Mouse (Mus musculus) heart, adult 18-20 months (tissue): ENCODE measurements at regions not wholly inside any gene's neighbourhood (a gene's known extent, or its start where the extent isn't known, plus 50 kb on each side); places are given as distances from the start of the nearest gene placed in this dataset.
A peak's percentile ranks its signal among the peaks of the same experiment; 100 is the strongest.

Experiments
- DNase-seq, 2 experiments: peaks; one replicate each; pipeline ENCODE4 v3.0.0; 2021 to 2022; ENCODE audit warnings: mixed read lengths in 1 of 2

GRCm38 (mm10) chr5:53329591-53329990, 62.7 kb downstream of the Smim20 start:
- no peak for DNase-seq

DNA sequence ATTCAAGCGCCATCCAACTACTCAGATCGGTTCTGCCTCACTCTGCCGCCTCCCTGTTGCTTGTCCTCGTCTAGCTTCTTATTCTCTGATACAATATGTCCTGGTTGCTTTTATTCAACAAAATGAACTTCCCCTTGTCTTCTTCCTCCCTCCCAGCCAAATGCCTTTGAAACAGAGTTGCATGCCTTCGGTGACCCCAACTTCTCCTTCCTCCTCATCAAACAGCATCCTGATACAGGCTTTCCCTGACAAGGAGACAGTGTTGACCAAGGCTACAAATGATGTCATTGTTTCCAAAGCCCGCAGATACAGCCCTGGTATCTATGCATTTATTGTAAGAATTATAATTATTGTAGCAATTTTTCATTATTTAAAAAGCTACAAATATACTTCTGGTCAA, 69.8 kb downstream of the Smim20 start:
- no peak for DNase-seq

DNA sequence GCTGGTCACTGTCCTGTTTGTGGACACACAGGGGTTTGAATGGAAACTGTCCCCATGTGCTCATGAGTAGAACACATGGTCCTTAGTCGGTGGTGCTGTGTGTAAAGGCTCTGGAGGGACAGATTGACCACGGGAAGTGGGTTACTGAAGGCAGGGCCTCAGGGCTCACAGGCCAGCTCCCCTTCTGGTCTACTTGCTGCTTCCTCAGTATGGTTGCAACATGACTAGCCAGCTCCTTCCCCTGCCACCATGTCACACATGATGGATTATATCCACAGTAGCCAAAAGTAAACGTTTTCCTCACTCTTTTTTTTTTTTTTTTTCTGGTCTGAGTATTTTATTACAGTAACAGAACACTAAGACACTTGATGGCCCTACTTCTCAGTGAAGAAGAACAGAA, 70.9 kb downstream of the Smim20 start:
- no peak for DNase-seq

- DNase-seq = no peak
Measured at GRCm38 (mm10) chr5:53345164-53345563, 78.3 kb downstream of the Smim20 start.

DNA sequence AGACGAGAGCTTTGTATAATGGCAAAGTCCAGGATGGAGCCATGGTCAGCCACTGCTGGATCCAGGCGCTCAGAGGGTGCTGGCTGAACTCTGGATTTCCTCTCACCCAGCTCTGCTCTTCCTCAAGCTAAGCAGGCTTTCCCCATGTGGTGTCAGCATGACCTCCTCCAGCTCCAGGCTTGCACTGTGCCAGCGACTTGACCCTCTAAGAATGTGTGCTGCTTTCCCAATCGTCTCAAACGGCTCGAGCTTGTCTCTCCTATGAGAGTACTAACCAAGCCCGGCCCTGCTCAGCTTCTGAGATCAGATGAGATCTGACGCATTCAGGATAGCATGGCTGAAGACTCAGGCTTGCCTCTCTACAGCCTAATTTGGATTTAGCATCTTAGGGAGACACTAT, 79.1 kb downstream of the Smim20 start:
- DNase-seq = peak in 1 of 2 experiments; percentile 61

GRCm38 (mm10) chr5:53346756-53347155, 79.9 kb downstream of the Smim20 start:
- no peak for DNase-seq

- no peak for DNase-seq
Measured at GRCm38 (mm10) chr5:53352852-53353251, 86.0 kb downstream of the Smim20 start.

DNA sequence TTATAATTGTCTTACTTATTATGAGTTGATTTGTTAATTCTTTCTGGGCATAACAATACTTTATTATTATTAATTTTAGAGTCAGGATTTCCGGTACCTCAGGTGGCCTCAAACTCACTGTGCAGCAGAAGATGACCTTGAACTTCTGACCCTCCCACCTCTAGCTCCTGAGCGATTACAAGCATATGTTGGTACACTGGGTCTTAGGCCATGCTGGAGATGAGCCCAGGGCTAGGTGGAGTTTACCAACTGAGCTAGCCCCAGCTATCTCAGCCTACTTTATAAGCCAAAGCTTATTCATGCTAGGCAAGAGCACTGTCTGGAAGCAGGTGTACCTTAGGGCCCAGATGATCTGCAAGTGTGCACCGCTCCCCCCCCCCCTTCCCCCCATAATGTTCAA, 87.4 kb downstream of the Smim20 start:
- no peak for DNase-seq

DNA sequence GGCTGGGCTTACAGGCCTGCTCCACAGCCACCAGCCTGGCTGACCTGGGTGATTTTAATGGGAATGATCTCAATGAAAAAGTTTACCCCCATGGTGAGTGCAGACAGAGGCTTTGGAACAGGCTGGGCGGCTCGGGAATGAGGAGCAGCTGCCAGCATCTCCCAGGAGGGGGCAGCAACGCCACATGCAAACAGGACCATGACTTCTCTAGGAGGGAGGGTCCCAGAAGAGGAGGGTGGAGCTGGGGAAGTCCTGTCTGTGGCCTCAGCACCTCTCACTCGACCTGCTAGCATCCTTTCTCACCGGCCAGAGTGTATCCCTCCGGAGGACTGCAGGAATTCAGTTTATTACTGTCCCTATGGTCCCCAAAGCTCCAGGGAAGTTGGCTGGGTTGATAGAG, 88.2 kb downstream of the Smim20 start:
- DNase-seq = peak; percentile 74 to 92

GRCm38 (mm10) chr5:53357086-53357608, 90.3 kb downstream of the Smim20 start:
- no peak for DNase-seq

DNA sequence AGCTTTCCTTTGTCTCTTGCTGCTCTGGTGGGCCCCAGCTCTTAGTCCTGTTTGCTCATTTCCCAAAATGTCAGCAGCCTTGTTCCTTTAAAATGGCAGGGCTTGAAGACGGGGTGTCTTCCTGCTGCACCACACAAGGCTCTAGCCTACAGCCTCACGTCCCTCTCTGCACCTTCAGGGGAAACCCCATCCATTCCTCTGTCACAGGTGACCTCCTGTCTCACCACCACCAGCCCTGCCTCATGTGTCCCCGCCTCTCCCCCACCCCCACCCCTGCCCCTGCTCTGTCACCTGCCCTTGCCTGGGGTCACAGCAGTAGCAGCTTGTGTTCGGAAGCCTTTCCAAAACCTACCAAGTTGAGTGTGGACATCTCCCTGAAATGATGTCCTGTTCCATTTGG, 91.3 kb downstream of the Smim20 start:
- no peak for DNase-seq

DNA sequence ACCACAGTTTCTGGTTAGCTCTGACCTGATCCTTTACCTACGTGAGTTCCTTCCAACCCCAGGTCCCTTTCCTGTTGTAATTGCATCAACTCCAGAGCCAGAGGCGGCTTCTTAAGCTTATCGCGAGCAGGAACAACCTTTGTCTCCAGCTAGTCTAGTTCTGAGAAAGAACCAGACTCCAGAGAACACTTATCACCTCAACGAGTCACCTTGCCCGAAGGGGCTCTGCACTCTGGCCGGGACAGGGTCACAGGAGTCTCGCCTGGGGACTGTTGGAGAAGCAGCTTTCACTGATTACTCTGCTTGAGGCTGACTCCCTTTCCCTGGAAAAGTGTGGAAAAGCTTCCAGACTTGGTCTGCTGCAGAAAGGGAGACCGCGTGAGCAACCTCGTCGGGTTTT, 93.0 kb downstream of the Smim20 start:
- no peak for DNase-seq

GRCm38 (mm10) chr5:53361295-53361694, 94.4 kb downstream of the Smim20 start:
- peak in 1 of 2 experiments; percentile 43 for DNase-seq

- DNase-seq = no peak
Measured at GRCm38 (mm10) chr5:53363898-53364297, 97.0 kb downstream of the Smim20 start.

GRCm38 (mm10) chr5:53366882-53367561, 98.9 kb upstream of the Rbpj start:
- no peak for DNase-seq

GRCm38 (mm10) chr5:53370272-53370671, 95.7 kb upstream of the Rbpj start:
- DNase-seq = no peak

DNA sequence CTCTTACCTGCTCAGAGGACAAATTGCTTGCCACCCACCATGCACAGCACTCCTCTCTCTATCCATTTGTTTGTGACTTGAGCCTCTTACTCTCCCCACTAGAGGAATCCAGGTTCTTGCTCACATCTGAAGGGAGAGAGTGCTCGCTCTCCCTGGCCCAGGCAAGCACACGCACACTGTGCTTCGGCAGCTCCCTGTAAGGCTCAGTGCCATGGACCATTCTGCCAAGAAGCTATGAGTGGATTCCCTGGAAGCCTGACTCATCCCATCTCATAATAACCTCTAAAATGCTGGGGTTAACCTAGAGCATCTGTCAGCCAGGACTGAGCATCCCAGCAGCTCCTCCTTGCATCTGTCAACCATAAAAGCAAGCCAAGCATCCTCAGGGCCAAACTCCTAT, 94.3 kb upstream of the Rbpj start:
- DNase-seq = peak; percentile 61 to 69

GRCm38 (mm10) chr5:53373315-53373714, 92.6 kb upstream of the Rbpj start:
- no peak for DNase-seq

DNA sequence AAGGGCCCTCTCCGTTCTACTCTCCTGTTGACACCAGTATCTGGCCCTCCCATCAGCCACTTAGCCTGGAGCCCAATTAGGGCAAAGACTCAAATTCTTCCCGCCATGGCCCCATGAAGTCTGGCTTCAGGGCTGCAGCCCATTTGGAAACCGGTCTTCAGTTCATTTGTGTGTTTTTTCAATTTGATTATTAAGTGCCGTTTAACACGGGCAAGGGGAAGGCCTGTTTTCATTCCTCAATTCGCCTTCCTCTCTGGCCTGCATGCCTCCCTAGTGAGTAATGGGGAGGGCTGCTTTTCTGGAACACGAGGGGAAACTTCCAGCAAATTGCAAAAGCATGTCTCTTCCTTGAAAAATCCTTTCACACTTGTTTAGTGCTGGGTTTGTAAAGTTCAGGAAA, 89.1 kb upstream of the Rbpj start:
- DNase-seq = peak; percentile 61 to 75

DNA sequence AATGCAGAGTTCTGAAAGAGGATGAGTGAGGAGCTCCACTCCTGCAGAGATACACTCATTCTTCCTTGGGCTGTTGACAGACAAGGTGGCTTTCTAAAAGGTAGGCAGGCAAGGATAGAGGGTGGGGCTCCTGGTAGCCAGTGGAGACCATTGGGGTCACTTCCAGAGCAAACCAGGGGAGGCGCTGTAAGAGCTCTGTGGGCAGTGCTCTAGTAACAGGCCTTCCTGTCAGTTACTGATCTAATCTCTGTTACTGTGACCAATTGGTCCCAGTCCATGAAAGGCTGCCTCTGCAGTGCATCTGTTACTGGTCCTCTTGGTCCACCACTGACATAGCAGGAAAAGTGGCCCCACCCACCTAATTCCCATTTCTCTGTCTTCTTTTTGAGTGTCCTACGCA, 88.3 kb upstream of the Rbpj start:
- no peak for DNase-seq

GRCm38 (mm10) chr5:53378106-53378505, 87.8 kb upstream of the Rbpj start:
- DNase-seq = no peak

- DNase-seq = peak in 1 of 2 experiments; percentile 70
Measured at GRCm38 (mm10) chr5:53378599-53378998, 87.4 kb upstream of the Rbpj start.

DNA sequence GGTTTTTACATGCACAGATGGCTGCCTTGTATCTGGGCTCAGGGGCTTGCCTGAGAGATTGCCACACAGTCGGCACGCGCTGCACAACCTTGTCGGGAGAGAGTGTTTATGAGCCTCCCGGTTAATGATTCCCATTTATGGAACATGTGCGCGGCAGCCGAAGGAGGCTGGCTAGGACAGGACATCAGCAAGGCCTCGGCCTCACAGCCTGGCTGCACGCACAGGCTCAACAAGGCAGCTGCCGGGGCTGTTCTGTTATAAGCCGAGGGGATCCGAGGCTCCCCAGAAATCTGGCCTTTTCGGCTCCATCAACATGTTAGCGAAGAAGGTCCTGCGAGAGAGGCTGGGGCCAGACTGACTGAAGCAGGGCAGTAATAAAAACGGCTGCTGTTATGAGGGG, 86.3 kb upstream of the Rbpj start:
- DNase-seq = no peak

DNA sequence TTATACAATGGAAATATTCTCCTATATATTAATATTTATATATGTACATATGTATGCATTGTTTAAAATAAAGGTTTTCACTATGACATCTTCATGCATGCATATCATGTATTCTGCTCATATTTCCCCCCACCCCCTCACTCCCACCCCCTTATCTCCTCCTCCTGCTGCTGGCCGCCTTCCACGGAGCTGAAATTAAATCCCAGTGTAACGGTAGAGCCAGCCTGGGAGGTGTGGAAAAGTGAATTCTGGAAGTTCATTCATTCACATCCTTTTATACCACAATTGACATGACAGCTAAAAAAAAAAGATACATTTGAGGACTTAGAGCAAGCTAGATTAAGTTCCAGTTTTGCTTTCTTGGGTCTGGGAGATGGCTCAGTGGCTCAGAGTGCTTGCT, 85.7 kb upstream of the Rbpj start:
- no peak for DNase-seq
